Mouse (Mus musculus): ENCODE data around the gene Sox6.

GRCm38 (mm10) chr7:115513681-115514080, 524.9 kb downstream of the Sox6 start:
- TF ChIP-seq CTCF (IDR thresholded peaks at IDR 0.05; ENCODE audit: low read depth, low read length), result no peak
- no peak for TF ChIP-seq POLR2A (IDR thresholded peaks at IDR 0.05; ENCODE audit: borderline replicate concordance, low read depth, low read length)
